Mouse (Mus musculus) heart, postnatal 25 days (tissue): ENCODE results near the gene Nf2. TPM values are rescaled to one million over a fixed set of nuclear protein-coding genes. Genes with fewer than 3 reads are reported as not detected.

ENCODE experiments used
- DNase-seq: peaks from one replicate; pipeline ENCODE4 v3.0.0; 2022; ENCODE audit warnings: low spot score
- intact Hi-C: fragments of 180-260 bp; cut with DNase I; formaldehyde crosslinking; loops from one replicate; pipeline ENCODE4 v1.15.1; 2025
- microRNA-seq: library from miRNA; unstranded; fragments of <30 nt; microRNA quantifications from one replicate; pipeline ENCODE4 v1.2.0, GENCODE M21; 2022
- total RNA-seq, 2 experiments: library from RNA; stranded (reverse); gene quantifications; 2 replicates each; pipeline ENCODE4 v1.2.3; 2021

Gene Nf2
- total RNA-seq, 2 experiments from 2014 or later, result 81.5 to 83.6 TPM

DNA sequence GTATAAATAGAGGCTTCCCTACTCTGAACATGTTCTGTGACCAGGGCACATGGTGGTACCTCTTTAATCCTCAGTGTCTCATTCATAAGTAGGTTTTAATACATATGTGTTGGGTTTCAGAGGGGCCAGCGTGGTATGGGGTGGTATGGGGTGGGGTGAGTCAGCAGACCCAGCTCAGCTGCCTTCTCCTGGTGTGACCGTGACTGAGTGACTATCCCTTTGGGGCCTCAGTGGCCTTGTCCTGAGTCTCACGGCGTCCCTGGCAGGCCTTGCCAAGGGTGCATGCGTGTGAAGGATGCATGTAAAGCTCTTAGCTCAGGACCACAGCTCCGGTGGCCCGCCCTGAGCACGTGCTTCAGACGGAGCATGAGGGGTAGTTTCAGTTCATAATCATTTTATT, 129.4 kb downstream of the Nf2 start:
- intact Hi-C loops, result no loop called here
- no peak for DNase-seq

DNA sequence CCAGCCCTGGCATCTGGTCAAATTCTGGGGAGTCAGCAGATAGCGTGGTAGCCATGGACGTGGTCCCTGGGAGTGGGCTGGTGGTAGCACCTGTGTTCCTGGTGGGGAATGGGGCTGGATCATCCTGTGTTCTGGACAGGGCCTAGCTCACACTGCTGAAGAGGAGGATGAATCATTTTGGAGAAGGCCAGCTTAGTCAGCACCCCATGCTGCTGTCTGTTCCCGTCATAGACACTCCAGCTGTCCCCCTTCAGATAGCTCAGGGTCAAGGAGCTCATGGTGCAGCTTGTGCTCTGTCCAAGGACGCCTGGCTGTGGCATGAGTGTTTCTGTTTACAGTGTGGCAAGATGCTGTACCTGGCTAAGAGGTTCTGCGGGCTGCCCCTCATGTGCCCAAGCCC, 130.8 kb downstream of the Nf2 start:
- DNase-seq, result no peak
- intact Hi-C loops, result no loop called here

DNA sequence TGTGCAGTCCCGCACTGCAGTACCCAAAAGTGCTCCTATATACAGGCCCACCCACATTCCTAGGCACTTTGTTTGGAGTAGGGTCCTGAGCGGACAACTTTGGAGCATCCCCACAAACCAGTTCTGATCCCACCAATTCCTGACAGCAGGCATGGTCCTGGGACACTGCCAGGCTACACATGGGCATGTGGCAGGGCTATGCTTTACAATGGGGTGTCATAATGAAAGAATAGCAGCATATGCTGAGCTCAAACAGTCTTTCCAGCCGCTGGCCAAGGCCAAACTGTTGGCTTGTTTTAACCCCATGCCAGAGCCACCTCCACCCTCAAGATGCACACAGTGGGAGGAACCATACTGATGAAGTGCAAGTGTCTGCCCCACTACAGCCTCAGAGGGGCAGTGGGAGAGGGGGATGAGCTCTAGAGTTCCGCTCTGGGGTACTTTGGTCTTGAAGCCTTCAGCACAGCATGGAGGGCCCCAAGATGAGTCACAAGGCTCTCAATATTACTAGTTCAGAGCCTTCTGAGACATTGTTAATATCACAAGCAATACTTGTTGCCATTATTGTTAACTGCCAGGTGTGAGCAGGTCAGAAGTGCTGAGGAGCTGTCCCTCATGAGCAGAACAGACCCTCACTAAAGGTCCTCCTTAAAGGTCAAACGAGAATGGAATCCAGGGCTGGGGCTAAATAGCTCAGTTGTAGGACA, 132.7 kb downstream of the Nf2 start:
- intact Hi-C loops, result no loop called here
- no peak for DNase-seq

Small RNA genes within 50 kb of the gene (microRNA-seq; reads per million reads assigned to microRNA genes)
- not detected for gene Mir6918

Other genes with a start within 250 kb of the Nf2 start
- not detected for gene Gm11032, start 229.5 kb downstream of the Nf2 start, total RNA-seq
- gene Ascc2, start 211.8 kb downstream of the Nf2 start, total RNA-seq, result 10 to 100 TPM; 13.6 to 15.2 TPM
- gene Uqcr10, start 145.2 kb downstream of the Nf2 start, total RNA-seq, result 1,000 to 10,000 TPM; 1,536 to 1,541 TPM
- 10 to 100 TPM; 25.7 to 26.3 TPM for gene Zmat5, start 144.9 kb downstream of the Nf2 start, total RNA-seq
- not detected for gene Cabp7, start 102.8 kb downstream of the Nf2 start, total RNA-seq
- gene Nipsnap1, start 24.4 kb upstream of the Nf2 start, total RNA-seq, result under 1 TPM; 0.70 to 0.86 TPM
- gene Thoc5, start 45.8 kb upstream of the Nf2 start, total RNA-seq, result 10 to 100 TPM; 16.3 to 16.9 TPM
- not detected for gene Nefh, start 98.5 kb upstream of the Nf2 start, total RNA-seq
- 10 to 100 TPM; 53.1 to 58.1 TPM for gene Ap1b1, start 137.3 kb upstream of the Nf2 start, total RNA-seq
- 1 to 10 TPM; 2.4 to 5.3 TPM for gene Rasl10a, start 208.6 kb upstream of the Nf2 start, total RNA-seq
- gene Gas2l1, start 215.8 kb upstream of the Nf2 start, total RNA-seq, result 10 to 100 TPM; 19.0 to 21.2 TPM
- 10 to 100 TPM; 21.4 to 21.6 TPM for gene Rhbdd3, start 249.4 kb upstream of the Nf2 start, total RNA-seq
- 10 to 100 TPM; 95.7 to 96.0 TPM for gene Ewsr1, start 249.7 kb upstream of the Nf2 start, total RNA-seq